Mouse (Mus musculus) midbrain, embryonic 15.5 days (tissue): ENCODE measurements around the gene Nsf. TPM values are rescaled to one million over a fixed set of nuclear protein-coding genes. Genes with fewer than 3 reads are reported as not detected.
"Not testable (repeated sequence)": the region's sequence is repeated elsewhere in the genome, so short reads cannot be mapped to it uniquely, and the experiment has no call there.

Source experiments
- ATAC-seq: fragments of 200-750 bp; cut with Nextera tagmentation; replicated peaks from 2 replicates; pipeline ENCODE4 v1.8.0; 2017; ENCODE audit warnings: moderate TSS enrichment
- H3K27ac ChIP-seq: fragments of 300-500 bp; sonication (generic); 2 replicates; pipeline ENCODE4 v1.5.1; 2015; ENCODE audit warnings: mild to moderate bottlenecking, inconsistent platforms
- H3K27me3 ChIP-seq: fragments of 300-500 bp; sonication (generic); replicated peaks from 2 replicates; pipeline ENCODE4 v1.6.1; 2015; ENCODE audit warnings: inconsistent platforms
- H3K36me3 ChIP-seq: fragments of 300-500 bp; sonication (generic); replicated peaks from 2 replicates; pipeline ENCODE4 v1.6.1; 2015; ENCODE audit warnings: inconsistent platforms
- H3K4me1 ChIP-seq: fragments of 300-500 bp; sonication (generic); 2 replicates; pipeline ENCODE4 v1.6.1; 2015; ENCODE audit warnings: inconsistent platforms
- H3K4me2 ChIP-seq: fragments of 300-500 bp; sonication (generic); 2 replicates; pipeline ENCODE4 v1.6.1; 2015; ENCODE audit warnings: inconsistent platforms, mild to moderate bottlenecking, moderate library complexity
- H3K4me3 ChIP-seq: fragments of 300-500 bp; sonication (generic); 2 replicates; pipeline ENCODE4 v1.5.1; 2015; ENCODE audit warnings: mild to moderate bottlenecking, inconsistent platforms
- H3K9ac ChIP-seq: fragments of 300-500 bp; sonication (generic); 2 replicates; pipeline ENCODE4 v1.6.1; 2015; ENCODE audit warnings: mild to moderate bottlenecking, inconsistent platforms
- H3K9me3 ChIP-seq: fragments of 300-500 bp; sonication (generic); 2 replicates; pipeline ENCODE4 v1.6.1; 2016; ENCODE audit warnings: inconsistent platforms
- WGBS: fragments of 180-500 bp; shearing (Covaris S2); methylation state at CpG from one replicate; pipeline ENCODE4 v1.1.7; 2015; ENCODE audit warnings: mixed read lengths; 5-methylcytosine and 5-hydroxymethylcytosine counted together
- polyA plus RNA-seq: library from polyadenylated mRNA; unstranded; fragments of >200 nt; fragmentation: Nextera tagmentation; extraction: Ambion mirVana; gene quantifications from 2 replicates; pipeline ENCODE4 v1.2.1, GENCODE M21; 2015

Nsf gene
- 203 and 209 TPM in 2 replicates for polyA plus RNA-seq

GRCm38 (mm10) chr11:103953896-103954292 lies at the start of gene Nsf:
Nsf (minus strand) TSS chr11:103954056.
- H3K36me3 ChIP-seq = no peaks in the 10 kb centered on the region
- peak; percentile 93 for ATAC-seq
- no peaks in the 10 kb centered on the region for H3K9me3 ChIP-seq
- H3K27me3 ChIP-seq = no peaks in the 10 kb centered on the region
- WGBS = 0% methylated on average over 53 of the region's 53 CpGs
- peak within 1 kb of the TSS; percentile 93 for H3K4me3 ChIP-seq
- H3K4me1 ChIP-seq = peaks cover 25% of the 10 kb centered on the region
- H3K9ac ChIP-seq = peak within 1 kb of the TSS; percentile 91
- peak within 1 kb of the TSS; percentile 68 for H3K4me2 ChIP-seq
- peak within 1 kb of the TSS; percentile 90 for H3K27ac ChIP-seq

- H3K4me1 ChIP-seq = no peaks in the 10 kb centered on the region
- H3K9me3 ChIP-seq = no peaks in the 10 kb centered on the region
- 73% methylated on average over 9 of the region's 9 CpGs for WGBS
- no peak overlapping the region for H3K9ac ChIP-seq
- ATAC-seq = no peak
- H3K36me3 ChIP-seq = no peaks in the 10 kb centered on the region
- H3K4me3 ChIP-seq = no peak overlapping the region
- H3K27ac ChIP-seq = no peak overlapping the region
- no peak overlapping the region for H3K4me2 ChIP-seq
- no peaks in the 10 kb centered on the region for H3K27me3 ChIP-seq
Observed at GRCm38 (mm10) chr11:104003397-104003796, 49.5 kb upstream of the Nsf start.

- H3K27me3 ChIP-seq = no peaks in the 10 kb centered on the region
- no peak overlapping the region for H3K27ac ChIP-seq
- no peak overlapping the region for H3K9ac ChIP-seq
- 92% methylated on average over 5 of the region's 5 CpGs for WGBS
- H3K36me3 ChIP-seq = no peaks in the 10 kb centered on the region
- ATAC-seq = no peak
- no peak overlapping the region for H3K4me2 ChIP-seq
- no peak overlapping the region for H3K4me3 ChIP-seq
- no peaks in the 10 kb centered on the region for H3K9me3 ChIP-seq
- H3K4me1 ChIP-seq = no peaks in the 10 kb centered on the region
Observed at GRCm38 (mm10) chr11:104002191-104002590, 48.3 kb upstream of the Nsf start.

GRCm38 (mm10) chr11:104001395-104001955 lies 47.6 kb upstream of the Nsf start:
- H3K9me3 ChIP-seq = no peaks in the 10 kb centered on the region
- H3K4me1 ChIP-seq = no peaks in the 10 kb centered on the region
- H3K27me3 ChIP-seq = no peaks in the 10 kb centered on the region
- H3K4me3 ChIP-seq = no peak overlapping the region
- no peak overlapping the region for H3K4me2 ChIP-seq
- no peaks in the 10 kb centered on the region for H3K36me3 ChIP-seq
- no peak overlapping the region for H3K9ac ChIP-seq
- ATAC-seq = no peak
- 83% methylated on average over 12 of the region's 12 CpGs for WGBS
- H3K27ac ChIP-seq = no peak overlapping the region

GRCm38 (mm10) chr11:104000667-104001394 lies 47.0 kb upstream of the Nsf start:
- Histone ChIP-seq H3K9ac (no peak overlapping the region), H3K4me2 (no peak overlapping the region), H3K4me1 (no peaks in the 10 kb centered on the region), H3K9me3 (no peaks in the 10 kb centered on the region), H3K4me3 (no peak overlapping the region), H3K27me3 (no peaks in the 10 kb centered on the region), H3K36me3 (no peaks in the 10 kb centered on the region), H3K27ac (no peak overlapping the region)
- no peak for ATAC-seq
- WGBS = 78% methylated on average over 9 of the region's 9 CpGs

- H3K4me2 ChIP-seq = no peak overlapping the region
- 56% methylated on average over 5 of the region's 5 CpGs for WGBS
- no peaks in the 10 kb centered on the region for H3K4me1 ChIP-seq
- no peaks in the 10 kb centered on the region for H3K36me3 ChIP-seq
- no peaks in the 10 kb centered on the region for H3K9me3 ChIP-seq
- no peak overlapping the region for H3K9ac ChIP-seq
- no peak overlapping the region for H3K27ac ChIP-seq
- no peaks in the 10 kb centered on the region for H3K27me3 ChIP-seq
- no peak for ATAC-seq
- no peak overlapping the region for H3K4me3 ChIP-seq
Observed at GRCm38 (mm10) chr11:103998737-103999136, 44.9 kb upstream of the Nsf start.

- Histone ChIP-seq H3K4me3 (no peak overlapping the region), H3K4me1 (no peaks in the 10 kb centered on the region), H3K4me2 (no peak overlapping the region), H3K27me3 (no peaks in the 10 kb centered on the region), H3K27ac (no peak overlapping the region), H3K9me3 (no peaks in the 10 kb centered on the region), H3K9ac (no peak overlapping the region), H3K36me3 (no peaks in the 10 kb centered on the region)
- WGBS = 16% methylated on average over 5 of the region's 5 CpGs
- no peak for ATAC-seq
Observed at GRCm38 (mm10) chr11:103997385-103997784, 43.5 kb upstream of the Nsf start.

GRCm38 (mm10) chr11:103992638-103993037 lies 38.8 kb upstream of the Nsf start:
- Histone ChIP-seq H3K27me3 (no peaks in the 10 kb centered on the region), H3K9ac (no peak overlapping the region), H3K36me3 (no peaks in the 10 kb centered on the region), H3K9me3 (no peaks in the 10 kb centered on the region), H3K4me1 (peaks cover 2% of the 10 kb centered on the region), H3K4me2 (no peak overlapping the region), H3K27ac (no peak overlapping the region), H3K4me3 (no peak overlapping the region)
- ATAC-seq = no peak
- 66% methylated on average over 4 of the region's 4 CpGs for WGBS

GRCm38 (mm10) chr11:103990049-103990557 lies 36.2 kb upstream of the Nsf start:
- 11% methylated on average over 12 of the region's 12 CpGs for WGBS

GRCm38 (mm10) chr11:103987423-103987822 lies 33.6 kb upstream of the Nsf start:
- WGBS = 16% methylated on average over 8 of the region's 8 CpGs
- Histone ChIP-seq H3K4me2 (no peak overlapping the region), H3K27ac (no peak overlapping the region), H3K9ac (no peak overlapping the region), H3K4me3 (no peak overlapping the region), H3K9me3 (no peaks in the 10 kb centered on the region), H3K4me1 (peaks cover 2% of the 10 kb centered on the region), H3K36me3 (peaks cover 25% of the 10 kb centered on the region), H3K27me3 (no peaks in the 10 kb centered on the region)
- ATAC-seq = peak; percentile 69

More at GRCm38 (mm10) chr11:103990049-103990557, 36.2 kb upstream of the Nsf start:
- H3K4me2 ChIP-seq, H3K4me3 ChIP-seq, H3K27me3 ChIP-seq, H3K4me1 ChIP-seq, H3K9ac ChIP-seq, H3K36me3 ChIP-seq, H3K27ac ChIP-seq, H3K9me3 ChIP-seq: not testable (repeated sequence)
- ATAC-seq = peak; percentile 83

- no peaks in the 10 kb centered on the region for H3K27me3 ChIP-seq
- 55% methylated on average over 5 of the region's 5 CpGs for whole genome bisulfite sequencing
Observed at GRCm38 (mm10) chr11:103984067-103984466, 30.2 kb upstream of the Nsf start.

GRCm38 (mm10) chr11:103981826-103982225 lies 28.0 kb upstream of the Nsf start:
- Histone ChIP-seq H3K4me2 (no peak overlapping the region), H3K9me3 (no peaks in the 10 kb centered on the region), H3K36me3 (peaks cover 51% of the 10 kb centered on the region), H3K4me1 (no peaks in the 10 kb centered on the region), H3K4me3 (no peak overlapping the region), H3K9ac (no peak overlapping the region), H3K27ac (no peak overlapping the region), H3K27me3 (no peaks in the 10 kb centered on the region)
- no peak for ATAC-seq
- WGBS = 80% methylated on average over 5 of the region's 5 CpGs

More at GRCm38 (mm10) chr11:103984067-103984466, 30.2 kb upstream of the Nsf start:
- H3K9me3 ChIP-seq = no peaks in the 10 kb centered on the region
- H3K27ac ChIP-seq = no peak overlapping the region
- H3K9ac ChIP-seq = no peak overlapping the region
- H3K4me2 ChIP-seq = no peak overlapping the region
- no peaks in the 10 kb centered on the region for H3K4me1 ChIP-seq
- peaks cover 38% of the 10 kb centered on the region for H3K36me3 ChIP-seq
- no peak for ATAC-seq
- H3K4me3 ChIP-seq = no peak overlapping the region

GRCm38 (mm10) chr11:103979381-103979780 lies 25.5 kb upstream of the Nsf start:
- Histone ChIP-seq H3K27me3 (no peaks in the 10 kb centered on the region), H3K27ac (no peak overlapping the region), H3K4me3 (no peak overlapping the region), H3K4me1 (no peaks in the 10 kb centered on the region), H3K36me3 (peaks cover 53% of the 10 kb centered on the region), H3K9ac (no peak overlapping the region), H3K4me2 (no peak overlapping the region), H3K9me3 (no peaks in the 10 kb centered on the region)
- 93% methylated on average over 4 of the region's 4 CpGs for WGBS
- ATAC-seq = no peak
